Mouse (Mus musculus) midbrain, embryonic 10.5 days (tissue): ENCODE measurements at regions not wholly inside any gene's neighbourhood (a gene's known extent, or its start where the extent isn't known, plus 50 kb on each side); places are given as distances from the start of the nearest gene placed in this dataset.

Experiments
- DNase-seq: peaks from one replicate; pipeline ENCODE4 v3.0.0-alpha.2; 2017; ENCODE audit warnings: low spot score
- H3K27ac ChIP-seq: fragments of 300-500 bp; sonication (generic); replicated peaks from 2 replicates; pipeline ENCODE4 v1.5.1; 2016; ENCODE audit warnings: mild to moderate bottlenecking
- H3K27me3 ChIP-seq: fragments of 300-500 bp; sonication (generic); 2 replicates; pipeline ENCODE4 v1.6.1; 2016; ENCODE audit warnings: low read depth, mild to moderate bottlenecking; ENCODE audit not compliant: poor library complexity, severe bottlenecking
- H3K36me3 ChIP-seq: fragments of 300-500 bp; sonication (generic); 2 replicates; pipeline ENCODE4 v1.6.1; 2016; ENCODE audit warnings: mild to moderate bottlenecking, moderate library complexity
- H3K4me1 ChIP-seq: fragments of 300-500 bp; sonication (generic); 2 replicates; pipeline ENCODE4 v1.6.1; 2016
- H3K4me3 ChIP-seq: fragments of 300-500 bp; sonication (generic); 2 replicates; pipeline ENCODE4 v1.5.1; 2016; ENCODE audit warnings: mild to moderate bottlenecking, moderate library complexity
- H3K9me3 ChIP-seq: fragments of 300-500 bp; sonication (generic); replicated peaks from 2 replicates; pipeline ENCODE4 v1.6.1; 2016; ENCODE audit warnings: mild to moderate bottlenecking
- WGBS: fragments of 180-500 bp; shearing (Covaris S2); methylation state at CpG from one replicate; pipeline ENCODE4 v1.1.7; 2016; 5-methylcytosine and 5-hydroxymethylcytosine counted together

- no peaks in the 10 kb centered on the region for H3K36me3 ChIP-seq
- H3K9me3 ChIP-seq: peaks cover 16% of the 10 kb centered on the region
- no peaks in the 10 kb centered on the region for H3K27me3 ChIP-seq
- 83% methylated on average over 6 of the region's 6 CpGs for WGBS
- DNase-seq: no peak
- H3K27ac ChIP-seq: no peak overlapping the region
- no peaks in the 10 kb centered on the region for H3K4me1 ChIP-seq
- H3K4me3 ChIP-seq: no peak overlapping the region
Observed at GRCm38 (mm10) chr16:93469957-93470356, 133.9 kb downstream of the Setd4 start.

DNA sequence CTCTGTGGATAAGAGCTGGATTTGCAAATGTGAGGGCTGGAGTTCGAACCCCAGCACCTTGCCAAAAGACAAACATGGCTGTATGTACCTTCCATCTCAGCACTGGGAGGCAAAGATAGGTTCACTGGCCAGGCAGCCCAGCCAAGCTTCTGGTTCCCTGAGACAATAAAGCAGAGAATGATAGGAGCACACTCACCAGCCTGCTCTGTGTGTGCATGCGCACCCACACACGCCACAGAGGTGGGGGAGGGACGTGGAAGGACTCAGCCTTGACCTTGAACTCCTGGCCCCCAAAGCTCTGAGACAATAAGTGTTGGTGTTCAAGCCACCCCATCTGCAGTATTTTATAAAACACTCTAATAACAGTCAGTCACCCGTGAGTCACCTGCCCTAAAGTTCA, 138.1 kb downstream of the Setd4 start:
- Histone ChIP-seq H3K27ac (no peak overlapping the region), H3K9me3 (no peaks in the 10 kb centered on the region), H3K27me3 (peaks cover 5% of the 10 kb centered on the region; the same call in 1 of the 2 replicates), H3K4me1 (no peaks in the 10 kb centered on the region), H3K4me3 (no peak overlapping the region), H3K36me3 (no peaks in the 10 kb centered on the region)
- DNase-seq: no peak
- WGBS: 86% methylated on average over 5 of the region's 5 CpGs

GRCm38 (mm10) chr16:93464898-93465297, 139.0 kb downstream of the Setd4 start:
- no peaks in the 10 kb centered on the region for H3K4me1 ChIP-seq
- DNase-seq: no peak
- no peaks in the 10 kb centered on the region for H3K36me3 ChIP-seq
- H3K27ac ChIP-seq: no peak overlapping the region
- peaks cover 5% of the 10 kb centered on the region; the same call in 1 of the 2 replicates for H3K27me3 ChIP-seq
- H3K9me3 ChIP-seq: no peaks in the 10 kb centered on the region
- no peak overlapping the region for H3K4me3 ChIP-seq
- 58% methylated on average over 2 of the region's 2 CpGs for WGBS

DNA sequence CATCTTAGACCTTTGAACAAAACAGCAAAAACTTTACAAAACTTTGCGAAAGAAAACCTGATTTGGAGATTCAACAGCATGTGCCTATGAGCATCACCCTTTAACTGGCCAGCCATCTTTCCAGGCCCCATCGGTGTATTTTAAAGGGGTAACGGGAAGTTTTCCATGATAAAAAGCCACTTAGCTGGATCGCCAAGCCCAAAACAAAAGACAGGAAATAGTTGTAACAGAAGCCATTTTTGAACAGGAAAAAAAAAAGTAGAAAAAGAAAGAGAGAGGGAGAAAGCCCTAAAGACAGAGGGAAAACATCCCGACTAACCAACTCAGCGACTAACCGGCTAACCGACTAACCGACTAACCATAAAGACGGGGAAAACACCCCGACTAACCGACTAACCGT, 140.5 kb downstream of the Setd4 start:
- H3K9me3 ChIP-seq: no peaks in the 10 kb centered on the region
- H3K27me3 ChIP-seq: peaks cover 5% of the 10 kb centered on the region; the same call in 1 of the 2 replicates
- H3K27ac ChIP-seq: no peak overlapping the region
- 92% methylated on average over 13 of the region's 13 CpGs for WGBS
- H3K4me1 ChIP-seq: peaks cover 12% of the 10 kb centered on the region
- no peak overlapping the region for H3K4me3 ChIP-seq
- no peaks in the 10 kb centered on the region for H3K36me3 ChIP-seq
- DNase-seq: no peak

GRCm38 (mm10) chr16:93462286-93462610, 141.6 kb downstream of the Setd4 start:
- H3K27ac ChIP-seq: no peak overlapping the region
- WGBS: 61% methylated on average over 8 of the region's 8 CpGs

DNA sequence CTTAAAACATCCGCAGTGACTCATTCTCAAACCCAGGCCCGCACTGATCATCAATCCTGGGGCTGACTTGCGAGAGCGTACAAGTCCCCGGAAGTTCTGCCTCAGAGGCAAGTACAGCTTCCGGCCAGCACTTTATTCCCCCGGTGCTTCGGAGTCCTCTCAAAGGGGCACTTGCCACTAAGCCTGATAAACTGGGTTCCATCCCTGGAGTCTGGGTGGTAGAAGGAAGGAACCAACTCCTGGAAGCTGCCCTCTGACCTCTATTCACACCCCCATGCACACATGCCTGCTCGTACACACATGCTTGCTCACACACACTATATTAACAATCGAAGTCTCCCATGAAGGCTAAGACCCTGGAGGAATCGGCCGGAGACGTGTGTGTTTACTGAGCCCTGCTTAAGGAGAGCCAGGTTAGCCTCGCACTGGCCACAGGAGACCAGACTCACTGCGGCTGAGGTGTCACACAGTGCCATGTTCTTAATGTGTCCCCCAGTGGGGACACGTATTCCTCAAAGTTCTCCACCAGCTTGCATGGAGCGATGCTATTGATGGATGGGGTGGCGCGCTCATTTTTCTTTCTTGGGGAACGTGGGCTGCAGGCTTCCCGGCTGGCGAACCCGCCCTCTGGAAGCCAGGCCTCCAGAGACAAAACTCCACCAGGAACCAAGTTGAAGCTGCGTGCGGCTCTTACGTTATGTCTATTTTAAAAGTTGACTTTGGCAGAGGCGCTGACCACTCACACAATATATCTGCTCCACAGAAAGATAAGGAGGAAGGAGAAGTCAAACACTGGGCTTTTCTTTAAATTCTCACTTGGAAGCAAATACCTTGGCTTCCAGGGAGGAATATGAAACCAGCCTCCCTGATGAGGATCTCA, 142.2 kb downstream of the Setd4 start:
- Histone ChIP-seq H3K36me3 (no peaks in the 10 kb centered on the region), H3K27me3 (peaks cover 5% of the 10 kb centered on the region; the same call in 1 of the 2 replicates), H3K4me3 (no peak overlapping the region), H3K27ac (no peak overlapping the region), H3K9me3 (no peaks in the 10 kb centered on the region), H3K4me1 (peaks cover 16% of the 10 kb centered on the region)
- no peak for DNase-seq
- WGBS: 91% methylated on average over 27 of the region's 27 CpGs

More at GRCm38 (mm10) chr16:93462286-93462610, 141.6 kb downstream of the Setd4 start:
- Histone ChIP-seq H3K36me3 (no peaks in the 10 kb centered on the region), H3K4me1 (peaks cover 16% of the 10 kb centered on the region), H3K9me3 (no peaks in the 10 kb centered on the region), H3K4me3 (no peak overlapping the region), H3K27me3 (peaks cover 5% of the 10 kb centered on the region; the same call in 1 of the 2 replicates)
- DNase-seq: no peak

GRCm38 (mm10) chr16:93459497-93460240, 144.2 kb downstream of the Setd4 start:
- no peak for DNase-seq
- no peak overlapping the region for H3K4me3 ChIP-seq
- H3K36me3 ChIP-seq: no peaks in the 10 kb centered on the region
- no peaks in the 10 kb centered on the region for H3K9me3 ChIP-seq
- 59% methylated on average over 12 of the region's 12 CpGs for WGBS
- no peak overlapping the region for H3K27ac ChIP-seq
- peaks cover 5% of the 10 kb centered on the region; the same call in 1 of the 2 replicates for H3K27me3 ChIP-seq
- peaks cover 16% of the 10 kb centered on the region for H3K4me1 ChIP-seq

DNA sequence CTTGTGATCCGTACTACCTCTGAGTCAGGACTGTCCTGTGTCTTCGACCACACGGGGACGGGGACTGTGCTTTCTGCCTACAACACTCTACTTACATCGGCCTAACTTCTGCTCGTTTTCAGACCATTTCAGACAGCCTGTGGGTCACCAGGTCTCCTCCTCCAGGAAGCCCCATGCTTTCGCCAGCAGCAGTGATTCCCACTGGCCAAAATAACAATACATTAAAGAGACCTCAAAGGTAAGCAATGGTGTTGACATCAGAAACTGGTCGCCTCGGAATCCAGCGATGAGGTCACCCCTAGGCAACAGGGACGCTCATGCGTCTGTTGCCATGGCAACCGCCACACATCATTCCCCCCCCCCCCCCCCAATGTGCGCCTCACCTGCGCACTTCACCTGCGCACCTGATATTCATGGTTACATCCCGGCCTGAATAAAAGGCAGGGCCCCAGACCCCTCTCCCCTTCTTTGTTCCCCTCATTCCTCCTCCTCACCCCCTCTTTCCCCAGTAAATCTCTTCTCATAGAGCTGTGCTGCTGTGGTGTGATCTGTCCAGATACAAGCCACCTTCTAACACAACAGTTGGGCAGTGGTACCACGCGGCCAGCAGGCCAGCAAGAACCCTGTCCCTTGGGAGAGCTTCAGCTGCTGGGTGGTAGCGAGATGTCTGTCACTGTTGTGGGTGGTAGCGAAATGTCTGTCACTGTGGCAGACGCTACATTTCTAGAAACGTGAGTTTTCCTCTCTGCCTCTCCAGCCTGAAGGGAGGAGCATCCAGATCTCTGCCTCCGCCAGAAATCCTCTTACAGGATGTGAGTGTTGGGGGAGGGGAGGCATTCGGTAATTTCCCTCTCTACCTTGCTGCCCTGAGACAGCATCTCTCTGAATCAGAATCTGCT, 145.0 kb downstream of the Setd4 start:
- Histone ChIP-seq H3K9me3 (no peaks in the 10 kb centered on the region), H3K4me3 (no peak overlapping the region), H3K27me3 (peaks cover 6% of the 10 kb centered on the region), H3K4me1 (peaks cover 16% of the 10 kb centered on the region), H3K36me3 (no peaks in the 10 kb centered on the region), H3K27ac (no peak overlapping the region)
- DNase-seq: no peak
- 45% methylated on average over 25 of the region's 25 CpGs for WGBS

DNA sequence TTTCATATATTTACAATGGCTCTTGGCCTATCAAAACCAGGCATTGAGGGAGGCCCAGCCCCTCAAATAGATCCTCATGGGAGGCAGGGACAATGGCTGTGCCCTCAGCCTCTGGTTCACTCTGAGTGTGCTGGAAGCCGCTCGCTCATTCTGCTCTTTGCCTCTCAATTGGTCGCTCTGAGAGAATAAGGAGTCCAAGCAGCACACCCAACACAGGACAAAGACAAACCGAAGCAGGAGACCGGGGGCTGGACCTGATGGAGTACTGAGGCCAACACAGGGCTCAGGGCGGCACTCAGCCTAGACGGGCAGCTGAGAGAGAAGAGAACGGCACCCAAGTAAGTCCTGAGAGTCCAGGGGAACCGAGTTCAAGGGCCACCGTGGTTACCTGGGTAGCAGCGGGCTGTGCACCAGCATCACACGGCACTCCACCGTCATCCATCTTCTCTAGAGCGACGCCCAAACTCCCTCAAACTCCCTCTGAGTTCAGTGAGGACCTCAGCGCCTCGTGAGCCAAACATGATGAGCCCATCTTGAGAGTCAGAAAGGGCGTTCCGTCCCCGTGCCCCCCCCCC, 145.8 kb downstream of the Setd4 start:
- Histone ChIP-seq H3K4me1 (peaks cover 16% of the 10 kb centered on the region), H3K36me3 (no peaks in the 10 kb centered on the region), H3K27me3 (peaks cover 13% of the 10 kb centered on the region), H3K27ac (no peak overlapping the region), H3K9me3 (no peaks in the 10 kb centered on the region), H3K4me3 (no peak overlapping the region)
- DNase-seq: no peak
- WGBS: 87% methylated on average over 20 of the region's 20 CpGs

DNA sequence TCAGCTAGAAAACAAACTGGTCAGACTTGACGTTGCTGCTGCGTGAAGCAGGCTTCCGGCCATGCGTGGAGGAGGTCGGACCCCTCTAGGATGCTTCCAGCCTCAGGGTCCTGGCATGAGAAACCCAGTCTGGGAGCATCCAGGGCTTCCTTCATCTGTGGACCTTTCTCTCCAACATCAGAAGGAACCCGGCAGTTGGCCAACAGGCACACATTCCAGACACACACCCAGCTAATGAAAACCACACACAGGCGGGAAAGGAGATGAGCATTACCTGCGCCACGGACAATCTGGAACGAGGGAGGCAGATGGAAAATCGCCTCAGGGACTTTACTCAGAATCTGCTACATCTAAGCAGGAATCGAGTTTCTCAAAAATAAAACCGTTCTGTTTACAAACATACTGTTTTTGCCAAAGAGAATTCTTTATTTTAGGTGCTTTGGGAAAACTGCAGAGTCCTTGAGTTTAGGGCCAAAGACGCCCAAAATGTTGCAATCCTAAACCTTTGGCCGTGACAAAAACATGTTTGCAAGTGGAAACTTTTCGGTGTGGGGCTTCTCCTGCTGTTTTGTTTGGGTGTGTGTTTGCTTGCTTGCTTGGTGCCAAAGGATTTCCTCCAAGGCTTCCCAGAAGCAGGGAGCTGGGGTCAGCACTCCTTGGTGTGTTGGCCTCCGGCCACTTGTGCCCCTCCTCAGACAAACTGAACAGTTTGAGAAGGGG, 147.0 kb downstream of the Setd4 start:
- peaks cover 16% of the 10 kb centered on the region for H3K4me1 ChIP-seq
- no peak overlapping the region for H3K4me3 ChIP-seq
- H3K36me3 ChIP-seq: no peaks in the 10 kb centered on the region
- H3K9me3 ChIP-seq: no peaks in the 10 kb centered on the region
- H3K27ac ChIP-seq: no peak overlapping the region
- DNase-seq: no peak
- WGBS: 82% methylated on average over 17 of the region's 17 CpGs
- H3K27me3 ChIP-seq: peaks cover 24% of the 10 kb centered on the region

DNA sequence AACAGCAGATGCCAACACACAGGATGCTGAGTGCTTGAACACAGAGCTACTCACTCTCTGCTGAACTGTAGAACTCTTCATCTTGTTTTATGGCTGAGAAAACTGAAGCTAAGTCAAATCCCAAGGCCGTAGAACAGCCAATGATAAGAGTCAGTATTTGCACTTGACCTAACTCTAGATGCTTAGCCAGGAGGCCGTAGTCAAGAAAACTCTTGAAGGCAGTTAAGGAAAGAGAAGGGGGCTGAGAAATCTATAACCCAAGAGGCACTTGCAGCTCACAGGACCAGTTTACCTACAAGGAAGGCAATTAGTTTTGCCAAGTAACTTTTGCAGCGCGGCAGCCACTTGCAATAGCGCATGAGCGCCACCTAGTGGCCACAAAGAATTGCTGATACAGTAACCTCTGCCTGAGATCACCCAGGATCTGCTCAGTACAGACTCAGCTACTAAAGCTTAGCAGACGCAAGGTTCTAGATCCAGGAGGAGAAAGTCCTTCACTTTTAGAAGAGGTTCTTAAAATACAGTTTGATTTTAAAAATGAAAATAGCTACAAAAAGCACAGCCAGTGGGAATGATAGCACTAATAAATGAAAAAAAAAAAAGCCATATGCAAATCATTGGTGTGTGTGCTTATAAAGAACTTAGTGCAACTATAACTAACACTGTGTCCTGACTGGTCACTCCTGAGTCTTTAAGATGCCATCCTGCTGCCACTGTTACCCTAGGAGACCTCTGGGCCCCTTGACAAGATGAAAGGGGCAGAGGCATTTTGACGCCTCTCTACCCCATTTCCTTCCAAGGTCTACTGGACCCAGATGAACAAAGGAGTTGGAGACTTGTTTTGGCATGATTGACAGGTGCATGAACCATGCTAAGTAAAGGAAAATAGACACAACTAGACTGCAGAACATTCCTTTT, 149.5 kb downstream of the Setd4 start:
- Histone ChIP-seq H3K36me3 (no peaks in the 10 kb centered on the region), H3K9me3 (no peaks in the 10 kb centered on the region), H3K4me3 (no peak overlapping the region), H3K27me3 (peaks cover 19% of the 10 kb centered on the region), H3K4me1 (peaks cover 24% of the 10 kb centered on the region), H3K27ac (no peak overlapping the region)
- WGBS: 33% methylated on average over 8 of the region's 8 CpGs
- DNase-seq: peak; percentile 80
